Mouse (Mus musculus) retina, postnatal 7 days (tissue): ENCODE results near the gene Olfr1028.

Source experiments
- DNase-seq: peaks from one replicate; pipeline ENCODE4 v3.0.0-alpha.2; 2012; ENCODE audit warnings: low read depth, low spot score

Gene Olfr1028

DNA sequence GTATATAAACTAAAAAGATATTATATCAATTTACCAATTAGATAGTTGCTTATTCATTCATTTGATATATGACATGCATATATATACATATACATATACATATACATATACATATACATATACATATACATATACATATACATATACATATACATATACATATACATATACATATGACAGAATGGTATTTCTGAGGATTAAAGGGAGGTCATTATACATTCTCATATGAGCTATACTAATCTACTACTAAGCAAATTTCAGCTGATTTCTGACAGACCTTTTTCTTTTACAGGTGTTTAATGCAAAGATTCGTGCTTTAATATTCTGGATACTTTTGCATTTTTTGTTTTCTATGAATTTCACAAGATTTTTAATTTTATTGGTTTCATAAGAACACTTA is at the start of gene Olfr1028:
Gene Olfr1028, plus strand, starts transcription at position 301 of the 400 bp plus-strand sequence.
- no peak for DNase-seq

DNA sequence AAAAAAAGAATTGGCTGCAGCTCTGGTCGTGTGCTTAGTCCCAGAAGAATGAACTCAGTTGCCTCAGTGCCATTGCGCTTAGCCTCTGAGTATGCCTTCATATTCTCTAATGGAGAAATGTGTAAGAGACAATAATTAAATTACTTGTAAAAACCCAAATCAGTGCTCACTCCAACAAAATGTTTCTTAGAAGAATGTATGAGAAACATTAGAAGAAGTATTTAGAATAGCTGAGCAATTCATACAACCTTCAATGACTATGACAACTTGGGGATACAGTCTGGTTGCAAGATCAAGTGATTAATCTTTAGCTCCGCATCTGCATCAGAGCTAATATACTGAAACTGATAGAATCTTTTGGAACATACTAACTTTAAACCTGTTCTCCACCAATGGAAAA is 45.3 kb upstream of the Olfr1028 start, which contains the start of gene Olfr1024:
Gene Olfr1024, minus strand, starts transcription at position 101 of the 400 bp plus-strand sequence.
- DNase-seq, result no peak

DNA sequence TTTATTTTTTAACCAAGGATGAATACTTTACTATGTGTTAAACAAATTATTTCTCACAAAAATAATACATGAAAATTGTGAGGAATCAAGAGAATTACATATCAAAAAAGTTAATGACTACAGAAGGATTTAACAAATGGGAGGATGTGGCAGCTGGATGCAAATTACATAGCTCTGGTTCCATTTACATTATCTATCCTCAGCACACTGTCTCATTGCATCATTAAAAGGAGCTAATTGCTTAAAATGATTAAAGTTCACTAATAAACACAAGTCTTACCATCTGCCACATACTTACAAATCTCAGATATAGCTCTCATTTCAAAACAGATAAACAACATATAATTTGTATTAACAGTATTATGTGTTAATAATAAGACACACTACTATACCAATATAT is 37.0 kb upstream of the Olfr1028 start:
- DNase-seq, result no peak

DNA sequence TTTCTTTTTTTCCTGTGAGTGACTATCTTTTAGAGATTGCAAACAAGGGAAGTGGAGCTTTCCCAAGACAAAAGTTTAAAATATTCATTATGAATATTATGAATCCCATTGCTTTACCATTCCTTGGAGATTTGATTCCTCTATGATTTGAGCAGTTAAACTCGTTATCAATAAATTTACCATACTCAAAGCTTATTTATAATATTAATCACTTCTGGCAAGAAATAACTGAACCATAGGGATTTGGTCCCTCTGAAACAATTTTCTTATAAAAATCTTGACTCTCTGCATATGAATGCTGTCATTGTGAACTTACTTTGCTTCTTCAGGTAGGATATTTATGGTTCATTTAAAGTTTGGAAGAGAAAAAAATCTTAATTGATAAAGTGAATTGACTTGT is 35.3 kb upstream of the Olfr1028 start, which contains the start of gene Olfr1025-ps1:
Gene Olfr1025-ps1, plus strand, starts transcription at position 301 of the 400 bp plus-strand sequence.
- no peak for DNase-seq

DNA sequence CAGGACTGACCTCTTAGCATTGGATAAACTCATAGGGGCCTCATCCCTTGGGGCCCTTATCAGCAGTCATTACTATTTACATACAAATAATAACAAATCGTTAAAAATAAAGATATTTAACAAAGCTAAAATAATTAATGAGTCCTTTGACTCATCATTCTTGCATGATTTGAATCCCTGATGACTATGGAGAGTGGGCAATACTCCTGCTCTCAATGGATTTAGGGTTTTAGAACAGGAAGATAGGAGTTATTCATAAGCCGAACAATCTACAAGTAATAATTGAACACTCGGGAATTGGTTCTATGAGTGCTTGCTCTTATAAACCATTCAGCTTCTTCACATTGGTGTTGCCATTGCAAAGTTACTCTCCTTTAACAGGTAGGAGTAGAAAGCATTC is 29.0 kb upstream of the Olfr1028 start, which contains the start of gene Olfr1026:
Gene Olfr1026, plus strand, starts transcription at position 301 of the 400 bp plus-strand sequence.
- DNase-seq, result no peak

DNA sequence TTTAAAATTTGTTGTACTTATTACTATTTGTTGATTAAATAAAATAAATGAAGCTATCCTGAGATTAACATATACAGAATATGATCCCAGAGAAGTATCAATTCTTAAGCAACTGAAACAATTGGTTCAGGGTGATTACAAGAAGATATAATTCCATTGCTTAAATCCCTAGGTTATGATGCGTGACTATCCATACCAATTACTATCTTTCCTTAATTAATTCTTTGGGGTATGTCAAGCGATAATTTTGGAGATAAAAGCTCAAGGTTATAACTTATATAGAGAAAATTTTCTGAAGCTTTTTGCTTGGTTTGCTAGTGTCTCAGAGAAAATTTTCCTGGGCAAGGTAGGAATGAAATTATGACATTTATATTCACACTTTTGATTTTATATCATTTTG is 23.4 kb downstream of the Olfr1028 start, which contains the start of gene Olfr1029:
Gene Olfr1029, plus strand, starts transcription at position 301 of the 400 bp plus-strand sequence.
- no peak for DNase-seq

DNA sequence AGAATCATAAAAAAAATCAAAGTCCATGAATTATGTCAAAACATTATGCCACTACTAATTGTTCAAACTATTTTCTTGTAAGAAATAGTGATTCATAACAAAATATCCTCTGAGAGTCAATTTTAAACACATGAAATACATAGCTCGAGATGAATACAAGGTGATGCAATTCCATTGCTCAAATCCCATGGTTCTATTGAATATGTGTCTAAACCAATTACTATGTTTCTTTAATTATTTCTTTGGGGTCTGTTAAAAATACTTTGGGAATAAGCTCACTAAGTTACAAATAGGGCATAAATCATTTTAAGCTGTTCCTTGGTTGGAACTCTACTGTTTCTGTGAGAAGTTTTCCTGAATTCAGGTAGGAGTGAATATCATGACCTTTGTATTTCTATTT is 28.7 kb downstream of the Olfr1028 start, which contains the start of gene Olfr1030:
Gene Olfr1030, plus strand, starts transcription at position 301 of the 400 bp plus-strand sequence.
- no peak for DNase-seq

DNA sequence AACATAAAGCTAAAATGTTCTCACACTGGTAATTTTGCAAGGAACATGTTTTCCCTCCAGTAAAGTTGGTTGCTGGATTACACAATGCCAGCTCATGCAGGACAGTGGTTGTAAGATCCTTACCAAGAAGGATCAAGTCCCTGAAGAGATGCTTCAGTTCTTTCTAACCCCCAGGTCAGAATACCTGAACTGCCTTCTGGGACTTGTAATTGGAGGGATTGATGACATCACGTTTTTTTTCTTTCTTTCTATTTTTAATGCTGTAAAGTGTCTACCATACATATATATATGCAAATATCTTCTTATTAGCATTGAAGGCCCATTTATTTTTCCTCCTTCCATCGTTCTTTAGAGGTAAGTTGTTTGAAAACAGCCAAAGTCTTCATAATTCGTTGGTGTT is 39.8 kb downstream of the Olfr1028 start, which contains the start of gene Olfr1031:
Gene Olfr1031, plus strand, starts transcription at position 301 of the 400 bp plus-strand sequence.
- no peak for DNase-seq
